15 mouse cellular contexts compared by ENCODE assay signal in the genomic region with DNA sequence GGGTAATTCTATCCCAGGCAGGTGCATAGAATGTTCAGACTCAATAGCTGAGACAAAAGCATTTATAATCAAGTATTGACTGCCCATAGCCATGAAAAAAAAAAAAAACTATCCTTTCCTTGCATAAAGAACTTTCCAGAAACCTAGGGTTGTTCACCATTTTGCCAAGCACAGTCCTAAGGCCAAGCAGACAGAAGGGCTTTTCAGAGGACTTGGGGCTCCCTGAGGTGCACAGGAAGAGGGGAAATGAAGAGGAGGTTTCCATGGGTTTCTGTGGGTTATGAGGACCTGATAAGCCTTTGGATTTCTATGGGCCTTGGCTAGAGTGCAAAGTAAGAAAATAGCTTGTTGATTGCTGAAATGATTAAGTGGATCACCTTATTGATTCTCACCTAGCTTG.
"Had no signal": no experiment of that assay in that cellular context is flagged by ENCODE, and none has a peak within 500 bp of the region (broad histone marks: within the 10 kb centered on the region; RNA-seq: fewer than 3 reads in every experiment).

No protein-coding gene starts in this region.

- H3K27ac ChIP-seq: neural tube, embryonic 13.5 days; neural tube, embryonic 15.5 days; stomach, embryonic 15.5 days; stomach, postnatal 0 days had no signal

- H3K9me3 ChIP-seq: neural tube, embryonic 13.5 days; neural tube, embryonic 15.5 days; stomach, embryonic 15.5 days had no signal

- H3K27me3 ChIP-seq: neural tube, embryonic 13.5 days; neural tube, embryonic 15.5 days; stomach, embryonic 15.5 days had no signal

- H3K36me3 ChIP-seq: neural tube, embryonic 13.5 days; neural tube, embryonic 15.5 days; stomach, embryonic 15.5 days had no signal

- H3K4me2 ChIP-seq: neural tube, embryonic 13.5 days; neural tube, embryonic 15.5 days; stomach, embryonic 15.5 days had no signal

- H3K9ac ChIP-seq: neural tube, embryonic 13.5 days; neural tube, embryonic 15.5 days; stomach, embryonic 15.5 days had no signal

- H3K4me3 ChIP-seq: neural tube, embryonic 13.5 days; neural tube, embryonic 15.5 days; stomach, embryonic 15.5 days had no signal

- DNase-seq: right cerebral cortex, adult 18-20 months; right cerebral cortex, postnatal 14 days; right cerebral cortex, postnatal 25 days; right cerebral cortex, postnatal 4 days; spleen, adult 18-20 months; thymus, adult 18-20 months; thymus, adult 2 months; thymus, postnatal 14 days; thymus, postnatal 25 days; thymus, postnatal 36 days; thymus, postnatal 4 days had no signal

- H3K4me1 ChIP-seq: neural tube, embryonic 15.5 days; stomach, embryonic 15.5 days had no signal
